Mouse (Mus musculus) bone marrow, adult 2 months (tissue): ENCODE data around the gene Dennd2a.

ENCODE experiments used
- CTCF ChIP-seq: fragments of 200-500 bp; IDR thresholded peaks from 2 replicates; pipeline ENCODE4 v1.5.1; 2011; ENCODE audit warnings: low read length, control low read depth; ENCODE audit not compliant: control insufficient read depth, insufficient read depth
- POLR2A ChIP-seq: fragments of 200-500 bp; IDR thresholded peaks from 2 replicates; pipeline ENCODE4 v1.6.1; 2011; ENCODE audit warnings: low read depth, mild to moderate bottlenecking, control low read depth, low read length, borderline replicate concordance; ENCODE audit not compliant: control insufficient read depth

- TF ChIP-seq CTCF (no peak), POLR2A (no peak)
These were observed 49.2 kb upstream of the Dennd2a start for GRCm38 (mm10) chr6:39606862-39607261.
